Mouse (Mus musculus) limb, embryonic 13.5 days (tissue): ENCODE results near the gene Reln. TPM values are rescaled to one million over a fixed set of nuclear protein-coding genes. Genes with fewer than 3 reads are reported as not detected.

Experiments used
- ATAC-seq: fragments of 200-750 bp; cut with Nextera tagmentation; 2 replicates; pipeline ENCODE4 v1.8.0; 2017; ENCODE audit warnings: low read depth, moderate number of reproducible peaks, moderate TSS enrichment; ENCODE audit not compliant: low FRiP score
- H3K27ac ChIP-seq: fragments of 300-500 bp; sonication (generic); 2 replicates; pipeline ENCODE4 v1.5.1; 2015; ENCODE audit warnings: inconsistent platforms, mild to moderate bottlenecking, moderate library complexity
- H3K27me3 ChIP-seq: fragments of 300-500 bp; sonication (generic); 2 replicates; pipeline ENCODE4 v1.6.1; 2015; ENCODE audit warnings: mild to moderate bottlenecking, inconsistent platforms
- H3K36me3 ChIP-seq: fragments of 300-500 bp; sonication (generic); 2 replicates; pipeline ENCODE4 v1.6.1; 2015; ENCODE audit warnings: inconsistent platforms, mild to moderate bottlenecking, moderate library complexity
- H3K4me1 ChIP-seq: fragments of 300-500 bp; sonication (generic); 2 replicates; pipeline ENCODE4 v1.6.1; 2015; ENCODE audit warnings: inconsistent platforms
- H3K4me2 ChIP-seq: fragments of 300-500 bp; sonication (generic); replicated peaks from 2 replicates; pipeline ENCODE4 v1.6.1; 2015; ENCODE audit warnings: inconsistent platforms, mild to moderate bottlenecking, moderate library complexity
- H3K4me3 ChIP-seq: fragments of 300-500 bp; sonication (generic); 2 replicates; pipeline ENCODE4 v1.5.1; 2015; ENCODE audit warnings: moderate library complexity, mild to moderate bottlenecking, inconsistent platforms
- H3K9ac ChIP-seq: fragments of 300-500 bp; sonication (generic); 2 replicates; pipeline ENCODE4 v1.6.1; 2015; ENCODE audit warnings: mild to moderate bottlenecking, inconsistent platforms
- H3K9me3 ChIP-seq: fragments of 300-500 bp; sonication (generic); 2 replicates; pipeline ENCODE4 v1.6.1; 2016; ENCODE audit warnings: inconsistent platforms
- WGBS: fragments of 180-500 bp; shearing (Covaris S2); methylation state at CpG from one replicate; pipeline ENCODE4 v1.1.7; 2015; 5-methylcytosine and 5-hydroxymethylcytosine counted together
- polyA plus RNA-seq: library from polyadenylated mRNA; unstranded; fragments of >200 nt; fragmentation: Nextera tagmentation; extraction: Ambion mirVana; gene quantifications from 2 replicates; pipeline ENCODE4 v1.2.1, GENCODE M21; 2015

The Reln gene
- polyA plus RNA-seq, 1 experiment from 2014 or later = 2.3 TPM

DNA sequence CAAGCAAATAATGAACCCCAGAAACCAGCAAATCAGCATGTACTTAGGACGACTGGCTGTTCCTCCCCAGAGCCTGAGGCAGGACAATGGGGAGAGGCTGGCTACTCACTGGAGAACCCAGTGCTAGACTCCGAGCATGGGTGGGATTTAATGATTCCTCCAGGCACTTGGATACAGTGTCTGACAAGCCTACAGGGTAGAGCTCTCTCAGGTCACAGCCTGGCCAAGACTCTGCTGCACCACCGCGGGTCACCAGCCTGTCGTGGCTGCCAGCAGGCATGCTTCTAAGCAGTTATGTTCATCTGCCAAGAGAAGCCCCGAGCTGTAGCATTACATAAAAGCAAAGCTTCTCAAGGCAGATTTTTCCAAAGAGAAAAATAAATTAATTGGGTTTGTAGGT, 190.9 kb downstream of the Reln start:
- Histone ChIP-seq H3K4me3 (no peak overlapping the region), H3K9me3 (no peaks in the 10 kb centered on the region), H3K27ac (no peak overlapping the region), H3K4me1 (no peaks in the 10 kb centered on the region), H3K36me3 (no peaks in the 10 kb centered on the region), H3K9ac (no peak overlapping the region), H3K4me2 (no peak overlapping the region), H3K27me3 (no peaks in the 10 kb centered on the region)
- ATAC-seq = no peak
- WGBS = 47% methylated on average over 6 of the region's 6 CpGs

GRCm38 (mm10) chr5:22141821-22142220, 202.7 kb downstream of the Reln start:
- Histone ChIP-seq H3K4me1 (no peaks in the 10 kb centered on the region), H3K9ac (no peak overlapping the region), H3K4me2 (no peak overlapping the region), H3K27ac (no peak overlapping the region), H3K27me3 (no peaks in the 10 kb centered on the region), H3K9me3 (peaks cover 9% of the 10 kb centered on the region), H3K36me3 (no peaks in the 10 kb centered on the region), H3K4me3 (no peak overlapping the region)
- no peak for ATAC-seq
- WGBS = 80% methylated on average over 4 of the region's 4 CpGs

- Histone ChIP-seq H3K27me3 (no peaks in the 10 kb centered on the region), H3K4me2 (no peak overlapping the region), H3K9me3 (peaks cover 9% of the 10 kb centered on the region), H3K9ac (no peak overlapping the region), H3K36me3 (no peaks in the 10 kb centered on the region), H3K4me3 (no peak overlapping the region), H3K27ac (no peak overlapping the region), H3K4me1 (no peaks in the 10 kb centered on the region)
- ATAC-seq = no peak
- 77% methylated on average over 2 of the region's 2 CpGs for WGBS
Observed at GRCm38 (mm10) chr5:22139015-22139414, 205.5 kb downstream of the Reln start.

DNA sequence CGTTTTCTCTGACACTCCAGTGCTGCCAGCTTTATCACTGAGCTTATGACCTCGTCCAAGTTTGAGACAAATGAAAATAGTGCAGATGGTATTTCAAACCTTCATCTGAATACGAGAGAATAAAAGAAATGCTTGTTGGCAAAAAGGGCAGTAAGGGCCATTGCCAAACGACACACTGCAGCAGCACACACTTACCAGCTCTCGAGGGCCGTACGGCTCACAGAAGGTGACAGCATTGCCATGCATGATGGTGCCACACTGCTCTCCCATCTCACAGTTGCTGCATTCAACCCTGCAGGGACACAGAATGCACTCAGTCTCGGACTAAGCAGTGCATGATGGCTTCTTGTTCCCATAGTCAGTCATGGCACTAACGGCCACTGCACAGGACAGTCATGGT, 210.1 kb downstream of the Reln start:
- 70% methylated on average over 9 of the region's 9 CpGs for WGBS

GRCm38 (mm10) chr5:22131730-22132522, 212.6 kb downstream of the Reln start:
- H3K27me3 ChIP-seq = no peaks in the 10 kb centered on the region
- H3K27ac ChIP-seq = no peak overlapping the region
- no peaks in the 10 kb centered on the region for H3K36me3 ChIP-seq
- H3K4me2 ChIP-seq = no peak overlapping the region
- no peaks in the 10 kb centered on the region for H3K9me3 ChIP-seq
- WGBS = 77% methylated on average over 5 of the region's 5 CpGs
- ATAC-seq = no peak
- H3K4me1 ChIP-seq = no peaks in the 10 kb centered on the region
- no peak overlapping the region for H3K4me3 ChIP-seq
- no peak overlapping the region for H3K9ac ChIP-seq

More for the DNA sequence above, 210.1 kb downstream of the Reln start:
- H3K27ac ChIP-seq = no peak overlapping the region
- no peaks in the 10 kb centered on the region for H3K36me3 ChIP-seq
- H3K27me3 ChIP-seq = no peaks in the 10 kb centered on the region
- H3K4me3 ChIP-seq = no peak overlapping the region
- no peaks in the 10 kb centered on the region for H3K4me1 ChIP-seq
- H3K9ac ChIP-seq = no peak overlapping the region
- H3K9me3 ChIP-seq = peaks cover 9% of the 10 kb centered on the region
- no peak overlapping the region for H3K4me2 ChIP-seq
- ATAC-seq = no peak

- Histone ChIP-seq H3K9ac (no peak overlapping the region), H3K4me2 (no peak overlapping the region), H3K4me3 (no peak overlapping the region), H3K27ac (no peak overlapping the region), H3K9me3 (no peaks in the 10 kb centered on the region), H3K36me3 (no peaks in the 10 kb centered on the region), H3K27me3 (no peaks in the 10 kb centered on the region), H3K4me1 (no peaks in the 10 kb centered on the region)
- ATAC-seq = no peak
Observed at GRCm38 (mm10) chr5:22127583-22127982, 216.9 kb downstream of the Reln start.

GRCm38 (mm10) chr5:22119296-22119695, 225.2 kb downstream of the Reln start:
- Histone ChIP-seq H3K9ac (no peak overlapping the region), H3K27ac (no peak overlapping the region), H3K9me3 (no peaks in the 10 kb centered on the region), H3K4me3 (no peak overlapping the region), H3K27me3 (no peaks in the 10 kb centered on the region), H3K4me2 (no peak overlapping the region), H3K36me3 (no peaks in the 10 kb centered on the region), H3K4me1 (0 out of 2 replicates have a peak, but pooled peaks cover 5% of the 10 kb centered on the region)
- no peak for ATAC-seq
- WGBS = 40% methylated on average over 1 of the region's 1 CpGs

DNA sequence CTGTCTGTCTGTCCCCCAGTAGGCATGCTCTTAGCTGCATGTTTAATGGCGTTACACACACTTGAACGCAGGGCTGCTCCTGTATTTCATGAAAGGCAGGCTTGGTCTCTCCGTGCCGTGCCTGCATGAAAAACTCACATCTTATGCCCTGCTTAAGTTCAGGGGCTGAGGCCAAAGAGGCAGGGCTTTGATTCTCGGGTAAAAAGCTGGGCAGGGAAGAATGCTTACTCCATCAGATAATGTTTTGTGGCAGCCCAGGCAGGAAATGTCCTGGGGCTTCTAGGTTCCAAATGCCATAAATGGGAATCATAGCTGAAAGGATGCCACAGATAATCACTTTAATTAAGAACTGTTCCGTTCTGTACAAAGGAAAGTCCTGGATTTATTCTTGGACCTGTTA, 226.0 kb downstream of the Reln start:
- no peak overlapping the region for H3K9ac ChIP-seq
- 54% methylated on average over 6 of the region's 6 CpGs for WGBS
- H3K4me3 ChIP-seq = no peak overlapping the region
- no peaks in the 10 kb centered on the region for H3K27me3 ChIP-seq
- no peak for ATAC-seq
- no peak overlapping the region for H3K27ac ChIP-seq
- no peaks in the 10 kb centered on the region for H3K9me3 ChIP-seq
- H3K4me1 ChIP-seq = 0 out of 2 replicates have a peak, but pooled peaks cover 5% of the 10 kb centered on the region
- H3K4me2 ChIP-seq = no peak overlapping the region
- no peaks in the 10 kb centered on the region for H3K36me3 ChIP-seq

- H3K36me3 ChIP-seq = no peaks in the 10 kb centered on the region
- no peak overlapping the region for H3K9ac ChIP-seq
- H3K27me3 ChIP-seq = no peaks in the 10 kb centered on the region
- no peaks in the 10 kb centered on the region for H3K9me3 ChIP-seq
- 0 out of 2 replicates have a peak, but pooled peaks cover 5% of the 10 kb centered on the region for H3K4me1 ChIP-seq
- WGBS = 62% methylated on average over 9 of the region's 9 CpGs
- no peak for ATAC-seq
- H3K4me3 ChIP-seq = no peak overlapping the region
- no peak overlapping the region for H3K27ac ChIP-seq
- no peak overlapping the region for H3K4me2 ChIP-seq
Observed at GRCm38 (mm10) chr5:22116922-22117321, 227.6 kb downstream of the Reln start.

DNA sequence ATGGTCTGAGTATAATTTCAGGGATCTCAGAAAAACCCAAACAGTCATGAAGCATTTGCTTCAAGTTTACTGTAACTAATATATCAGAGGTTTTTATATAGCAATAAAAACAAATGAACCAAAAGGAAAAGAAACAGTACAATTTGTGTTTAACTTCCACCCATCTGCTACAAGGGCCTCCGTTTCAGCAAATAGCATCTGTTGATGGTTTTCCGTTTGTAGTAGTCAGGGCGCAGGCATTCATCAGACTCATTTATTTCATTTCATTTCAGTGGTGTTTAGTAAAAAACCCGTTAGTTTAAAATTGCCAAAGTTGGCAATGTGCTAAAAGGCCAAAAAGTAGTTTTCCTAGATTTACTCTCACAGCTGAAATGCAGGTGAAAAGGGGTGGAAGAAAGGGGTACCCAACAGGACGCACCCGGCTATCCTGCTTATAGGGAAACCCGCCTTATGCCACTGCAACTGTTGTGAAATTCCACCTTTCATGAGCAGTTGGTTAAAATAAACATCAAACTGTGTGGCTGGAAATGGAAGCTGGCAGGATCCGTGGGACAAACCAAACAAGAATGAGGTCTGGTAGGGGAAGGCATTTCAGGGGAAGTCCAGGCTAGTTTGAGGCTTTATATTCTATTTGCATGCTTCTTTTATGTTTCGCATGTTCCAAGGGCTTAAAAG, 237.6 kb downstream of the Reln start:
- Histone ChIP-seq H3K27me3 (no peaks in the 10 kb centered on the region), H3K4me2 (no peak overlapping the region), H3K9me3 (no peaks in the 10 kb centered on the region), H3K27ac (no peak overlapping the region), H3K36me3 (no peaks in the 10 kb centered on the region), H3K4me3 (no peak overlapping the region), H3K4me1 (no peaks in the 10 kb centered on the region), H3K9ac (no peak overlapping the region)
- WGBS = 60% methylated on average over 9 of the region's 9 CpGs
- ATAC-seq = no peak

- no peaks in the 10 kb centered on the region for H3K27me3 ChIP-seq
- no peaks in the 10 kb centered on the region for H3K9me3 ChIP-seq
- 83% methylated on average over 5 of the region's 5 CpGs for WGBS
- no peaks in the 10 kb centered on the region for H3K4me1 ChIP-seq
- H3K9ac ChIP-seq = no peak overlapping the region
- H3K27ac ChIP-seq = no peak overlapping the region
- no peak overlapping the region for H3K4me2 ChIP-seq
- no peaks in the 10 kb centered on the region for H3K36me3 ChIP-seq
- ATAC-seq = no peak
- H3K4me3 ChIP-seq = no peak overlapping the region
Observed at GRCm38 (mm10) chr5:22094984-22095383, 249.5 kb downstream of the Reln start.

DNA sequence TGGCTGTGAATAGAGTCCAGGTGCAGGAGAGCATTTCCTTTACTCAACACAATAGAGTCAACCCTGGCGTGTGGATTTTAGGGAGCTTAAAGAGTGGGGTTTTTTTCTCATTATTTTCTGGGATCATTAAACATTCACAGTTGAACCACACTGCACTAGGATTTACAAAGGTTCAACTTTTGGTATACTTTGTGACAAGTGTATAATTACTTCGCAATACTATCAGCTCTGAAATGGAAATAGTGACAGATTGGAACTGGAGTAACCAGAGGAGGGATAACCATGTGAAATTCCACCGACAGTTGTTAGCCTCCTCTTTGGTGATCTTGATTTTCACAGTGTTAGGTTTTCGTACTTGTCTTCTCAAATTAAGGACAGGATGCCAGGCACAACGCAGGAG, 250.5 kb downstream of the Reln start:
- no peak for ATAC-seq
- no peaks in the 10 kb centered on the region for H3K9me3 ChIP-seq
- H3K4me1 ChIP-seq = no peaks in the 10 kb centered on the region
- H3K4me3 ChIP-seq = no peak overlapping the region
- WGBS = 73% methylated on average over 5 of the region's 5 CpGs
- H3K27me3 ChIP-seq = no peaks in the 10 kb centered on the region
- H3K9ac ChIP-seq = no peak overlapping the region
- no peaks in the 10 kb centered on the region for H3K36me3 ChIP-seq
- H3K27ac ChIP-seq = no peak overlapping the region
- no peak overlapping the region for H3K4me2 ChIP-seq
